Comparison of ENCODE assay signal across 17 mouse cellular contexts in genomic region chr4:101442791-101443190, GRCm38 (mm10). TPM values are rescaled to one million over a fixed set of nuclear protein-coding genes. Genes with fewer than 3 reads are reported as not detected.
DNase-seq lines count a peak whose midpoint lies in the region; ATAC-seq lines count a peak whose summit lies in the region.
"Had no signal": no experiment of that assay in that cellular context is flagged by ENCODE, and none has a peak within 500 bp of the region (broad histone marks: within the 10 kb centered on the region; RNA-seq: fewer than 3 reads in every experiment).

No protein-coding gene starts in this region.

- H3K4me3 ChIP-seq in heart, embryonic 13.5 days = no peak overlapping the region
- H3K4me3 ChIP-seq in midbrain, embryonic 14.5 days (replicated peaks; ENCODE audit: low read depth, low read length) = no peak overlapping the region
- H3K4me3 ChIP-seq in midbrain, embryonic 15.5 days = no peak overlapping the region
- H3K4me3 ChIP-seq: embryonic facial prominence, embryonic 13.5 days; midbrain, embryonic 10.5 days had no signal

- 0 out of 2 replicates have a peak overlapping the region, but pooled peaks have one; percentile 7 for H3K27ac ChIP-seq in heart, embryonic 13.5 days (replicated peaks)
- no peak overlapping the region for H3K27ac ChIP-seq in midbrain, embryonic 14.5 days (replicated peaks; ENCODE audit: low read depth, low read length)
- H3K27ac ChIP-seq in midbrain, embryonic 15.5 days = no peak overlapping the region
- H3K27ac ChIP-seq: embryonic facial prominence, embryonic 13.5 days; macrophage; midbrain, embryonic 10.5 days had no signal

- H3K4me2 ChIP-seq in heart, embryonic 13.5 days = no peak overlapping the region
- no peak overlapping the region for H3K4me2 ChIP-seq in midbrain, embryonic 14.5 days (ENCODE audit: low read length)
- H3K4me2 ChIP-seq in midbrain, embryonic 15.5 days = no peak overlapping the region
- H3K4me2 ChIP-seq: embryonic facial prominence, embryonic 13.5 days; liver, embryonic 11.5 days had no signal

- H3K4me1 ChIP-seq in heart, embryonic 13.5 days = peaks cover 79% of the 10 kb centered on the region
- H3K4me1 ChIP-seq in midbrain, embryonic 14.5 days (ENCODE audit: control insufficient read depth, insufficient read depth, low read length) = no peaks in the 10 kb centered on the region
- H3K4me1 ChIP-seq in midbrain, embryonic 15.5 days = peaks cover 6% of the 10 kb centered on the region; the same call in 1 of the 2 replicates

- no peak for ATAC-seq in heart, embryonic 13.5 days (ENCODE audit: extremely low read depth, insufficient number of reproducible peaks, low FRiP score, low TSS enrichment)
- no peak for ATAC-seq in midbrain, embryonic 14.5 days (ENCODE audit: low FRiP score, low TSS enrichment)
- ATAC-seq in midbrain, embryonic 15.5 days (replicated peaks) = no peak

- peaks cover 4% of the 10 kb centered on the region; the same call in 1 of the 2 replicates for H3K36me3 ChIP-seq in heart, embryonic 13.5 days
- H3K36me3 ChIP-seq in midbrain, embryonic 14.5 days (ENCODE audit: control insufficient read depth, insufficient read depth, low read length) = no peaks in the 10 kb centered on the region
- H3K36me3 ChIP-seq in midbrain, embryonic 15.5 days (replicated peaks) = no peaks in the 10 kb centered on the region
- H3K36me3 ChIP-seq: embryonic facial prominence, embryonic 13.5 days had no signal

- intact Hi-C loops in heart, postnatal 36 days (cut with DNase I) = no loop called here

- H3K9ac ChIP-seq in heart, embryonic 13.5 days = no peak overlapping the region
- H3K9ac ChIP-seq in midbrain, embryonic 14.5 days (replicated peaks; ENCODE audit: low read length) = no peak overlapping the region
- H3K9ac ChIP-seq in midbrain, embryonic 15.5 days = no peak overlapping the region
- H3K9ac ChIP-seq: embryonic facial prominence, embryonic 13.5 days had no signal

- DNase-seq in adrenal gland, adult (ENCODE audit: inconsistent age in 2 of 2, low spot score in 1 of 2) = peak; percentile 76 to 80
- no peak for DNase-seq in adrenal gland, postnatal 4 days (ENCODE audit: low spot score in 2 of 2)
- no peak for DNase-seq in heart, postnatal 36 days
- DNase-seq in midbrain, embryonic 14.5 days = peak; percentile 46
- peak; percentile 68 for DNase-seq in brain, adult 2 months (ENCODE audit: low read depth, low spot score)
- DNase-seq in right cerebral cortex, postnatal 14 days = no peak
- DNase-seq: cerebellum, adult 11 months; heart, adult 18-20 months; kidney, postnatal 36 days; lung, adult 18-20 months; thymus, postnatal 36 days had no signal

- H3K9me3 ChIP-seq in heart, embryonic 13.5 days = no peaks in the 10 kb centered on the region
- H3K9me3 ChIP-seq in midbrain, embryonic 14.5 days (ENCODE audit: control insufficient read depth, low read length) = no peaks in the 10 kb centered on the region
- no peaks in the 10 kb centered on the region for H3K9me3 ChIP-seq in midbrain, embryonic 15.5 days
- H3K9me3 ChIP-seq: embryonic facial prominence, embryonic 13.5 days; midbrain, embryonic 10.5 days had no signal

- WGBS in heart, embryonic 13.5 days = 51% methylated on average over 2 of the region's 2 CpGs
- WGBS in midbrain, embryonic 14.5 days = 71% methylated on average over 2 of the region's 2 CpGs
- WGBS in midbrain, embryonic 15.5 days = 52% methylated on average over 2 of the region's 2 CpGs

- H3K27me3 ChIP-seq in heart, embryonic 13.5 days (replicated peaks) = no peaks in the 10 kb centered on the region
- no peaks in the 10 kb centered on the region for H3K27me3 ChIP-seq in midbrain, embryonic 14.5 days (ENCODE audit: control insufficient read depth, insufficient read depth, low read length)
- no peaks in the 10 kb centered on the region for H3K27me3 ChIP-seq in midbrain, embryonic 15.5 days (replicated peaks)
- H3K27me3 ChIP-seq: embryonic facial prominence, embryonic 13.5 days had no signal

RNA-seq across cellular contexts. Expression of gene Ak4, which starts 23.7 kb away (rescaled TPM):
- 10 to 100 TPM in 1 of 2 experiments, 1 to 10 TPM in 1; 7.1 to 12.2 TPM for total RNA-seq in adrenal gland, postnatal 4 days (2021)
- polyA plus RNA-seq in heart, embryonic 13.5 days (2015; fragmentation: Nextera tagmentation; extraction: Ambion mirVana) = 18.9 and 22.1 TPM in 2 replicates
- 10 to 100 TPM; 23.6 to 30.0 TPM for total RNA-seq in heart, postnatal 36 days (2021)
- polyA plus RNA-seq in midbrain, embryonic 14.5 days (2014; fragmentation: Nextera tagmentation; extraction: Ambion mirVana) = 3.9 and 4.3 TPM in 2 replicates
- 8.1 and 9.0 TPM in 2 replicates for polyA plus RNA-seq in midbrain, embryonic 15.5 days (2015; fragmentation: Nextera tagmentation; extraction: Ambion mirVana)

RNA-seq across cellular contexts. Expression of gene Dnajc6, which starts 53.7 kb away (rescaled TPM):
- total RNA-seq in adrenal gland, postnatal 4 days (2021) = 10 to 100 TPM in 1 of 2 experiments, 1 to 10 TPM in 1; 8.6 to 11.7 TPM
- 0.16 and 0.39 TPM in 2 replicates for polyA plus RNA-seq in heart, embryonic 13.5 days (2015; fragmentation: Nextera tagmentation; extraction: Ambion mirVana)
- under 1 TPM; 0.44 to 0.49 TPM for total RNA-seq in heart, postnatal 36 days (2021)
- 49.3 and 55.0 TPM in 2 replicates for polyA plus RNA-seq in midbrain, embryonic 14.5 days (2014; fragmentation: Nextera tagmentation; extraction: Ambion mirVana)
- 54.1 and 56.6 TPM in 2 replicates for polyA plus RNA-seq in midbrain, embryonic 15.5 days (2015; fragmentation: Nextera tagmentation; extraction: Ambion mirVana)
- polyA plus RNA-seq: macrophage had no signal

Comparison
In these comparisons a context has a peak if more than half of its experiments do, and no peak if none do; other contexts are left out.
1. DNase-seq: peak in adrenal gland, adult (2 of 2), midbrain, embryonic 14.5 days (single experiment) and brain, adult 2 months (single experiment); none in adrenal gland, postnatal 4 days (0 of 2), heart, postnatal 36 days (0 of 2) and right cerebral cortex, postnatal 14 days (single experiment).
2. RNA of gene Dnajc6, which starts 53.7 kb away (polyA plus RNA-seq): 54.1 to 56.6 TPM in midbrain, embryonic 15.5 days and 49.3 to 55.0 TPM in midbrain, embryonic 14.5 days; 0.16 to 0.39 TPM in heart, embryonic 13.5 days; every median in the first group is over 10 times any median in the second.